Mouse (Mus musculus) E14TG2a.4 (cell line): Measurements from ENCODE around the gene Majin.

Source experiments
- CTCF ChIP-seq: conservative IDR thresholded peaks from 2 replicates; pipeline ENCODE4 v1.5.1; 2014; ENCODE audit warnings: low read length
- NANOG ChIP-seq: IDR thresholded peaks from 2 replicates; pipeline ENCODE4 v1.6.1; 2014; ENCODE audit warnings: borderline replicate concordance, low read length, mixed read lengths
- POU5F1 ChIP-seq: IDR thresholded peaks from 2 replicates; pipeline ENCODE4 v1.6.1; 2014; ENCODE audit warnings: low read length, borderline replicate concordance

DNA sequence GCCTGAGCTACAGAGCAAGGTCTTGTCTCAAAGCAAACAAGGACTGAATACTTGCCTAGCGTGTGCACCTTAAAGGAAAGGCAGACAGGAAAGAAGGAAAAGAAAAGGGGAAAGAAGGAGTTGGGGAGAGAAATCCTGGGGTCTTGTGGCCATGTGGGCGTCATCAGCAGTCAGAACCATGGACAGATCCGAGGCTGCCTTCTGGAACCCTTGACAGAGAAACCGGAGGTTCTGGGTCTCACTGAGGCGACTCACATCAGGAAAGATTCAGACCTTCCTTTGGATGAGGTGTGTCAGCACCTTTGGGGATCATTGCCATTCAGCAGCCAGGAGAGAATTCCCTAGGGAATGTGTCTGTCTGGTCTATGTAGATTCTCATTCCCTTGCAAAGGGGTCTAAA, 2.6 kb upstream of the Majin start:
- TF ChIP-seq CTCF (no peak), POU5F1 (no peak), NANOG (no peak)
